Mouse (Mus musculus): ENCODE data around the gene Sirt2. TPM values are rescaled to one million over a fixed set of nuclear protein-coding genes. Genes with fewer than 3 reads are reported as not detected.
A peak's percentile ranks its signal among the peaks of the same experiment; 100 is the strongest.

Gene Sirt2
- polyA plus RNA-seq, 1 experiment from 2014 or later = 76.6 TPM

DNA sequence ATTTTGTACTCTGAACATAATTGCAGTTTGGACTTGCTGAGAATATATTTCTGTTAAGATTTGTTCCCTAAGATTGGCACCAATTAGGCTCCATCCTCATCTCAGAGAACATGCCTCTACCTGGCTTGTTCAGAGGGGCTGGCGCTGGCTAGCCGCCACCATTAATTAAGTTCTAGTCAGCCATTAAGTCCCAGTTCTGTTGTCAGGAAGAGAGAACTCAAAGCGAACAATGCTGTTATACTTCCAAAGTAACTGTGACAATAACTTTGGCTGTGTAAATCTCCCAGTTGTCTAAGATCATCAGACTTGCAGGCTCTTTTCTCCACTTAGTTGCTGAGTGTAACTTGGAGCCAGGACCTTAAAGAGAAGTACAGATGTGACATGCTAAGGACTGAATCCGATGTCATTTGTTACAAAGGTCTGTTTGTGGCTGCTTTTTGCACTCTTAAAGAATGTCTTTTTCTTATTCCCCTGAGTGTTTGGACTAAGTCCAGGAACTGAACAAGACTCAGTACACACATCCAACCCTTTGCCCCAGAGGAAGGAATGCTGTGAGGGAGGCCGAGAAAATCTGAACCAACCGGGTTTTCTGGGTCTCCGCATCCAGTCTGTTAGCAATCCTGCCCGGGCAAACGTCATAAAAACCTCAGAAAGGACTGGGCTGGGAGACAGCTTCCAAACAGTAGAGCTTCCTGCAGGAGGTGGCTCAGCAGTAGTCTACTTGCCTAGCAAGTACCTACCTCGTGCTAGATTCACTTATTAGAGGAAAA lies 35.6 kb downstream of the Sirt2 start:
- Histone ChIP-seq H3K4me3 (no peak overlapping the region), H3K27ac (peak overlapping the region; percentile 96), H3K4me1 (peaks cover 31% of the 10 kb centered on the region), H3K36me3 (no peaks in the 10 kb centered on the region), H3K4me2 (peak overlapping the region; percentile 40), H3K9me3 (no peaks in the 10 kb centered on the region), H3K27me3 (no peaks in the 10 kb centered on the region), H3K9ac (peak overlapping the region; percentile 47; the same call in 1 of the 2 replicates)
- ATAC-seq (ENCODE audit: insufficient number of reproducible peaks, insufficient read depth, low FRiP score, low TSS enrichment, low read depth) = peak; percentile 62; the same call in 1 of the 2 replicates
- 16% methylated on average over 10 of the region's 10 CpGs for WGBS

- Histone ChIP-seq H3K9me3 (no peaks in the 10 kb centered on the region), H3K4me1 (peaks cover 36% of the 10 kb centered on the region), H3K27me3 (no peaks in the 10 kb centered on the region), H3K27ac (peak overlapping the region; percentile 96), H3K4me2 (peak overlapping the region; percentile 40), H3K9ac (peak overlapping the region; percentile 47), H3K36me3 (no peaks in the 10 kb centered on the region), H3K4me3 (no peak overlapping the region)
- peak; percentile 45; the same call in 1 of the 2 replicates for ATAC-seq (ENCODE audit: insufficient number of reproducible peaks, insufficient read depth, low FRiP score, low TSS enrichment, low read depth)
- WGBS = 8% methylated on average over 10 of the region's 10 CpGs
Observed at GRCm38 (mm10) chr7:28802846-28803588, 36.5 kb downstream of the Sirt2 start.

DNA sequence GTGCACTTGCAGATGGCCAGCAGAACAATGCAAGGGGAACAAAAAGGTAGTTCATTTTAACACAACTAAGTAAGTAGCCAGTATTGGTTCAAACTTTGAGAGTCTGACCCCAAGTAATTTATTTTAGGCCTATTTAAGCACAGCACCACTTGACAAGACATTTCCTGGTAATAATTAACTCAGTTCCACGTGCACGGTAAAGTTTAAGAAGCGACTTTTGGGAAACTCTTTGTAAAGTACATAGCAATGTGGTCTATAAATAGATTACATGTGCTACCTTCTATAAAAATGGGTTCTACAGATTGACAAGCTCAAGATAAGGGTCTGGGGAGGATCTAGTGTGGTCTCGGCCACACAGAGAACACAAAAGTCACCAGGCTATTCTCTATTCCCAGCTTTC lies 37.2 kb downstream of the Sirt2 start:
- Histone ChIP-seq H3K36me3 (no peaks in the 10 kb centered on the region), H3K27me3 (no peaks in the 10 kb centered on the region), H3K4me1 (peaks cover 40% of the 10 kb centered on the region), H3K4me2 (no peak overlapping the region), H3K4me3 (no peak overlapping the region), H3K9ac (no peak overlapping the region), H3K9me3 (no peaks in the 10 kb centered on the region), H3K27ac (peak overlapping the region; percentile 96)
- 46% methylated on average over 4 of the region's 4 CpGs for WGBS
- no peak for ATAC-seq (ENCODE audit: insufficient number of reproducible peaks, insufficient read depth, low FRiP score, low TSS enrichment, low read depth)

DNA sequence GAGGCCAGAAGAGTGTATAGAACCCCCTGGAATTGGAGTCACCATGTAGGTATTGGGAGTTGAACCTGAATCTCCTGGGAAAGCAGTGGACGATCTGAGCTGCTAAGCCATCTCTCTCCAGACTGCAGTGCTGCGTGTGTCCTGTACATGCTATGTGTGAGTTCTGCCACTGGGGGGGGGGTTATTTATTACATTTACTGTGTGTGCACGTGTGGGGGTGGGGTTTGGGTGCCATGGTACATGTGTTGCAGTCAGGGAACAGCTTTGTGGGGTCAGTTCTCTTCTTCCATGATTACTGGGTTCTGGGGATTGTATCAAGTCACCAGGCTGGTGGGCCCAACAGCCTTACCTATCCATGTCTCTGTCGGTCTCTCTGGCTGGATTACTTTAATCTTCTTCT lies 40.3 kb downstream of the Sirt2 start:
- no peaks in the 10 kb centered on the region for H3K36me3 ChIP-seq
- no peak overlapping the region for H3K9ac ChIP-seq
- ATAC-seq (ENCODE audit: insufficient number of reproducible peaks, insufficient read depth, low FRiP score, low TSS enrichment, low read depth) = no peak
- H3K4me3 ChIP-seq = no peak overlapping the region
- H3K9me3 ChIP-seq = no peaks in the 10 kb centered on the region
- peaks cover 34% of the 10 kb centered on the region for H3K4me1 ChIP-seq
- H3K4me2 ChIP-seq = no peak overlapping the region
- H3K27me3 ChIP-seq = no peaks in the 10 kb centered on the region
- no peak overlapping the region for H3K27ac ChIP-seq
- WGBS = 81% methylated on average over 4 of the region's 4 CpGs

GRCm38 (mm10) chr7:28807641-28808220 lies 41.2 kb downstream of the Sirt2 start:
- Histone ChIP-seq H3K27me3 (no peaks in the 10 kb centered on the region), H3K9ac (peak overlapping the region; percentile 95), H3K9me3 (no peaks in the 10 kb centered on the region), H3K4me2 (peak overlapping the region; percentile 94), H3K4me1 (peaks cover 34% of the 10 kb centered on the region), H3K4me3 (peak overlapping the region; percentile 71), H3K27ac (peak overlapping the region; percentile 100), H3K36me3 (peaks cover 8% of the 10 kb centered on the region)
- ATAC-seq (ENCODE audit: insufficient number of reproducible peaks, insufficient read depth, low FRiP score, low TSS enrichment, low read depth) = no peak
- 39% methylated on average over 7 of the region's 8 CpGs for WGBS

DNA sequence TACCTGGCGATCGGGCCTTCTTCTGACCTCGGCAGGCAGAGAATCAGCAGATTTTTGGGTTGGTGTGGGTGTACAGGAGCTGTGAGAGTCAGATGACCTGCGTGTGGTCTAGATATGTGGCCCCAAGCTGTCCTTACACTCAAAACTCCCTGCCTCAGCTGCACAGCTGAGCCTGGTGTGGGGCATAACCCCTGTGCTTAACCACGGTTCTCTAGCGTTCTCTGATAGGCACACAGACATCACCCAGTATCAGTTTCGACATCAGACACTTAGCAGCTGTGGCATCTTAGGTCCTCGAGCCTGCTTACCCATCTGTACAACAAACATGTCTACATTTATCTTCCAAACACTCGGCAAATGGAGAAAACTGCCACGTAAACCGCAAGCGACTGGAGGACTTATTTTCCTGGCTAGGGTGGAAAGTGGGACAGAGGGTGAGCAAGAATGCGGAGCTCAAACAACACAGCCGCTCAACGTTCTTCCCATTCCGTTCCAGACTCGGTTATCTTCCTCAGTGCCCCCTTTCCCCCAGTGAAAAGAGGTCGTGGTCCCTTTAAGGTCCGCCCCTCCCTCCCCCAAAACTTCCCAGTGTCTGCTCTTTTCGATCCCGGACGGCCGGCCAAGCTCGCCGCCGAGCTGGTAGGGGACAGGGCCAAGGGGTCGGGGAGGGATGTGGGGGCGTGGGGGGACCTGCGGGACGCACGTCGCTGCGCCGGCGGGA lies 41.8 kb downstream of the Sirt2 start, which contains the start of gene Hnrnpl:
TSS of gene Hnrnpl (plus strand) at position 321 of the 721 bp plus-strand sequence.
- H3K9ac ChIP-seq = peak within 1 kb of the TSS; percentile 95
- H3K36me3 ChIP-seq = peaks cover 15% of the 10 kb centered on the region
- peak within 1 kb of the TSS; percentile 94 for H3K4me2 ChIP-seq
- peak within 1 kb of the TSS; percentile 71 for H3K4me3 ChIP-seq
- no peaks in the 10 kb centered on the region for H3K9me3 ChIP-seq
- WGBS = 4% methylated on average over 35 of the region's 35 CpGs
- peak; percentile 3 for ATAC-seq (ENCODE audit: insufficient number of reproducible peaks, insufficient read depth, low FRiP score, low TSS enrichment, low read depth)
- no peaks in the 10 kb centered on the region for H3K27me3 ChIP-seq
- peaks cover 34% of the 10 kb centered on the region for H3K4me1 ChIP-seq
- peak within 1 kb of the TSS; percentile 100 for H3K27ac ChIP-seq

GRCm38 (mm10) chr7:28808957-28809393 lies 42.4 kb downstream of the Sirt2 start:
- Histone ChIP-seq H3K4me3 (peak overlapping the region; percentile 71), H3K27ac (peak overlapping the region; percentile 100), H3K9me3 (no peaks in the 10 kb centered on the region), H3K4me1 (peaks cover 34% of the 10 kb centered on the region), H3K27me3 (no peaks in the 10 kb centered on the region), H3K36me3 (peaks cover 21% of the 10 kb centered on the region), H3K4me2 (peak overlapping the region; percentile 94), H3K9ac (peak overlapping the region; percentile 95)
- ATAC-seq (ENCODE audit: insufficient number of reproducible peaks, insufficient read depth, low FRiP score, low TSS enrichment, low read depth) = peak; percentile 67
- WGBS = under 1% methylated on average over 31 of the region's 32 CpGs

DNA sequence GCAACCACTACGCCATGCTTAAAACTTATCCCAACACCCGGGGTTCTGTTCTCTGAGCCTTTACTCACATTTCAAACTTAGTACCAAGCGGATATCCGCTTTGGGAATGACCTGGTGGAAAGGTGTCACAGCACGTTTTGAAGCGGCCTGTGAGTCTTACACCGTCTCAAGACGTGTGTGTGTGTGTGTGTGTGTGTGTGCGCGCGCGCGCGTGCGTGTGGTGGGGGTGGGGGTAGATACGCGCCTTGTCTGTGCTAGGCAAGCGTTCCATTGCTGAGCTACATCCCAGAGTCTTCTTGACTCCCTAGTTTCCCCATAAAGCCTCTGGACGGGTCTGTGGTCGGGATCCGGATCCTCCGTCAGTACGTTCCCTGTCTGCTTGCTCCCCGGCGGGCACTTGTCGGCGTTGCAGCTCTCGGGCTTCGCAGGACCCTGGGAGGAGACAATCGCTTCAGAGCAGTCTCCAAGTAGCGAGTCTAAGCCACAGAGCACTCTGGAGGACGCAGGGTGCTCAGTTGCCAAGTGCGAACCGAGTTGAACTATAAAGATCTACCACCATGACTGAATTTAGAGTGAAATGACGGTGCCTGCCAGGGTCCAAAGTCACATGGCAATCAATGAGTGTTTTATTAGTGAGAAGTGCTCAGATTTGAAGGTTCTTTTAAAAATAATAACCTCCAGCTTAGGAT lies 43.0 kb downstream of the Sirt2 start:
- Histone ChIP-seq H3K36me3 (peaks cover 26% of the 10 kb centered on the region), H3K9me3 (no peaks in the 10 kb centered on the region), H3K4me1 (peaks cover 36% of the 10 kb centered on the region), H3K27me3 (no peaks in the 10 kb centered on the region), H3K27ac (peak overlapping the region; percentile 100), H3K4me3 (peak overlapping the region; percentile 71), H3K4me2 (peak overlapping the region; percentile 94), H3K9ac (peak overlapping the region; percentile 95)
- 0% methylated on average over 35 of the region's 35 CpGs for WGBS
- ATAC-seq (ENCODE audit: insufficient number of reproducible peaks, insufficient read depth, low FRiP score, low TSS enrichment, low read depth) = no peak

DNA sequence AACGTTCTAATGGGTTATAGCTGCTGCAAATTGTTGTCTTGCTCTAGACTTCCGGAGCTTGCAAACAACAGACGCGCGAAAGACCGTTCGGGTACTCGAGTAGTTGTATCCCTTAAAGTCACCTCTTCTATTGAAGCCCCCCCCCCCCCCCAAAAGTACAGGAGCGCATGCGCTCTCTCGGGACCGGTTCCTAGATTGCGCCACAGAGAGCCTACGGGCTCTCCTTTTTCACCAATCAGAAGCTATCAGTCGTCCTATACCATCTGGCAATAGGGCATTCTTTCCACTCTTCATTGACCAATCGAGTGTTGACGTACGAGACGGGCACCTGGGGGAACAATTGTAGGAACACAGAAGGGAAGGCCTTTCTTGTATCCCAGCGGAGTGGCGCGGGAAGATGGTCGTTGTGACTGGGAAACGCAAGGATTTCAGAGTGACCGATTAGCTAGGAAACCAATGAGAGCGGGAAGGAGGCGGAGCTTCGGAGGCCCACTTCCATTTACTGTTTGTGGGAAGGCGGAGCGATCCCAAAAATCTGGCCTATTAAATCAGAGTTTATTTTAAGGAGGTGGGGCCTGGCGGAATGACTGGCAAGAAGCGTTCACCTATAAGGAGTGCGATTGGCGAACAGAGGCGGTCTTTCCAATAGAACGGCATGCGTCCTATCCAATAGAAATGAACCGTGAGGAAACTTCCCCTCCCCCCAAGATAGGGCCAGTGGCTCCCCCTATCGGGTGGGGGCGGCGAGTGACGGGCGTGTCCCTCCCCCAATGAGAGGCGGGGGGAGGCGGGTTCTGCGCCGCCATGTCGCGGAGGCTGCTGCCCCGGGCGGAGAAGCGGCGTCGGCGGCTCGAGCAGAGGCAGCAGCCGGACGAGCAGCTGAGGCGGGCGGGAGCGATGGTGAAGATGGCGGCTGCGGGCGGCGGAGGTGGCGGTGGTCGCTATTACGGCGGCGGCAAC lies 43.9 kb downstream of the Sirt2 start:
- Histone ChIP-seq H3K36me3 (peaks cover 35% of the 10 kb centered on the region), H3K27me3 (no peaks in the 10 kb centered on the region), H3K9ac (peak overlapping the region; percentile 95), H3K4me2 (peak overlapping the region; percentile 94), H3K9me3 (no peaks in the 10 kb centered on the region), H3K4me1 (peaks cover 43% of the 10 kb centered on the region), H3K27ac (peak overlapping the region; percentile 100), H3K4me3 (peak overlapping the region; percentile 71)
- under 1% methylated on average over 70 of the region's 70 CpGs for WGBS
- peak; percentile 91 for ATAC-seq (ENCODE audit: insufficient number of reproducible peaks, insufficient read depth, low FRiP score, low TSS enrichment, low read depth)

DNA sequence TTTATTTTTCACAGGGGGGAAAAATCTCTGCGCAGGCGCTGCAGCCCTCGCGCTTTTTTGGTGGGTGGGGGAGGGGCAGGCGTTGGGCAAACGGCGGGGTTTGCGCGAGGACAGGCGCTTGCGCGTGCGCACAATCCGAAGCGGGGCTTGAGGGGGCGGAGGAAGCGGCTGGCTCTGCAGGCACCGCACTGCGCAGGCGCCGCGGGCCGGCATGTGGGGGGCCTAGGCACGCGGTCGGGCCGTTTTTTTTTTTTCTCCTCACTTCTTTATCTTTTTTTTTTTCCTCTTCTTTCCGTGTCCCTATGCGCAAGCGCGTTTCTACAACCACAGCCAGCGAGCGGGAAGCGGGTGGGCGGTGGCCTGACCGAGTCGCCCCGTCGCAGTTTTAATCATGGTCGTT lies 44.7 kb downstream of the Sirt2 start:
- WGBS = 0% methylated on average over 40 of the region's 40 CpGs
- peak overlapping the region; percentile 71 for H3K4me3 ChIP-seq
- H3K36me3 ChIP-seq = peaks cover 43% of the 10 kb centered on the region
- H3K9ac ChIP-seq = peak overlapping the region; percentile 94
- peaks cover 52% of the 10 kb centered on the region for H3K4me1 ChIP-seq
- no peaks in the 10 kb centered on the region for H3K27me3 ChIP-seq
- H3K9me3 ChIP-seq = no peaks in the 10 kb centered on the region
- H3K4me2 ChIP-seq = peak overlapping the region; percentile 85
- peak overlapping the region; percentile 100 for H3K27ac ChIP-seq
- peak; percentile 44; the same call in 1 of the 2 replicates for ATAC-seq (ENCODE audit: insufficient number of reproducible peaks, insufficient read depth, low FRiP score, low TSS enrichment, low read depth)
